In the genomic region with DNA sequence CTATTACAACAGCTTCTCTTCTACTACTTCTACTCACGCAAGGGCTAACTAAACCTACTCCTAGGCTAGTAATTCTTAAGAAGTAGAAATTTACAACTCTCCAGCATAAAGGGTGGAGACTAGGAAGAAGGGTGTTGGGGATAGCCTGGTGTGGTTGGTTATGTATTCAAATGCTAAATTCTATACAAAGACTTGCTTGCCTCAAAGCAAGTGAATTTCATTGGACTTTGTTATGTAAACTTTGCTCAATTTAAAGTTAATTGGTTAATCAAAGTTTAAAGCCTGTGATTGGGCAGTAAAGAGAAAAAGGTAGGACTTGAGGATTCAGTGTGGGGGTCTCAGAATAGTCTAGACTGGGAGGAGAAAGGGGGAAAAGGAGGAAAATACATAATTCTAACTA, we compare ENCODE assay signal across 23 mouse cellular contexts.
DNase-seq lines count a peak whose midpoint lies in the region; ATAC-seq lines count a peak whose summit lies in the region.
"Had no signal": no experiment of that assay in that cellular context is flagged by ENCODE, and none has a peak within 500 bp of the region (broad histone marks: within the 10 kb centered on the region; RNA-seq: fewer than 3 reads in every experiment).

No protein-coding gene starts in this region.

- H3K27me3 ChIP-seq in midbrain, embryonic 11.5 days (ENCODE audit: control insufficient read depth, insufficient read depth, low read length), result no peaks in the 10 kb centered on the region
- no peaks in the 10 kb centered on the region for H3K27me3 ChIP-seq in midbrain, embryonic 13.5 days
- H3K27me3 ChIP-seq: embryonic facial prominence, embryonic 12.5 days; forebrain, embryonic 13.5 days; forebrain, embryonic 15.5 days; Patski had no signal

- H3K36me3 ChIP-seq in midbrain, embryonic 11.5 days (ENCODE audit: control insufficient read depth, insufficient read depth, low read length), result no peaks in the 10 kb centered on the region
- H3K36me3 ChIP-seq in midbrain, embryonic 13.5 days, result no peaks in the 10 kb centered on the region
- H3K36me3 ChIP-seq: embryonic facial prominence, embryonic 10.5 days; embryonic facial prominence, embryonic 12.5 days; forebrain, embryonic 15.5 days; G1E had no signal

- no peak overlapping the region for H3K4me3 ChIP-seq in midbrain, embryonic 11.5 days (ENCODE audit: low read depth, low read length)
- H3K4me3 ChIP-seq in midbrain, embryonic 13.5 days (replicated peaks), result no peak overlapping the region
- H3K4me3 ChIP-seq: embryonic facial prominence, embryonic 10.5 days; embryonic facial prominence, embryonic 12.5 days; forebrain, embryonic 13.5 days; forebrain, embryonic 15.5 days had no signal

- no peaks in the 10 kb centered on the region for H3K9me3 ChIP-seq in midbrain, embryonic 11.5 days (ENCODE audit: control insufficient read depth, low read length)
- no peaks in the 10 kb centered on the region for H3K9me3 ChIP-seq in midbrain, embryonic 13.5 days
- H3K9me3 ChIP-seq: embryonic facial prominence, embryonic 10.5 days; embryonic facial prominence, embryonic 12.5 days; forebrain, embryonic 13.5 days; forebrain, embryonic 15.5 days; G1E had no signal

- H3K4me2 ChIP-seq in midbrain, embryonic 11.5 days, result no peak overlapping the region
- H3K4me2 ChIP-seq in midbrain, embryonic 13.5 days (replicated peaks), result no peak overlapping the region
- H3K4me2 ChIP-seq: embryonic facial prominence, embryonic 12.5 days; forebrain, embryonic 13.5 days; forebrain, embryonic 15.5 days had no signal

- no peak overlapping the region for H3K9ac ChIP-seq in midbrain, embryonic 11.5 days (ENCODE audit: low read length)
- no peak overlapping the region for H3K9ac ChIP-seq in midbrain, embryonic 13.5 days (replicated peaks)
- H3K9ac ChIP-seq: embryonic facial prominence, embryonic 12.5 days; forebrain, embryonic 13.5 days; forebrain, embryonic 15.5 days; forebrain, postnatal 0 days had no signal

- no peak overlapping the region for H3K27ac ChIP-seq in midbrain, embryonic 11.5 days (ENCODE audit: low read depth, low read length)
- H3K27ac ChIP-seq in midbrain, embryonic 13.5 days, result no peak overlapping the region
- H3K27ac ChIP-seq: embryonic facial prominence, embryonic 10.5 days; embryonic facial prominence, embryonic 12.5 days; forebrain, embryonic 13.5 days; forebrain, embryonic 15.5 days had no signal

- intact Hi-C loops in left cerebral cortex, postnatal 10 days (cut with DNase I), result no loop called here

- no peaks in the 10 kb centered on the region for H3K4me1 ChIP-seq in midbrain, embryonic 11.5 days (ENCODE audit: control insufficient read depth, insufficient read depth, low read length)
- H3K4me1 ChIP-seq in midbrain, embryonic 13.5 days (replicated peaks), result peaks cover 6% of the 10 kb centered on the region; the same call in 1 of the 2 replicates
- H3K4me1 ChIP-seq: embryonic facial prominence, embryonic 10.5 days; embryonic facial prominence, embryonic 12.5 days; forebrain, embryonic 15.5 days had no signal

- 89% methylated on average over 1 of the region's 1 CpGs for WGBS in midbrain, embryonic 11.5 days
- 97% methylated on average over 1 of the region's 1 CpGs for WGBS in midbrain, embryonic 13.5 days

- DNase-seq in midbrain, embryonic 11.5 days (ENCODE audit: low spot score, missing footprints), result peak; percentile 8
- DNase-seq in ES-CJ7 (ENCODE audit: low read depth, low spot score) (peak; percentile 87), R1 (ENCODE audit: low read depth, low spot score) (peak; percentile 87), ZHBTc4 (ENCODE audit: low read depth, low spot score) (peak; percentile 79)
- no peak for DNase-seq in left cerebral cortex, postnatal 10 days (ENCODE audit: extremely low spot score in 1 of 2, low spot score in 2 of 2)
- DNase-seq in kidney, postnatal 4 days, result no peak
- DNase-seq in left cerebral cortex, adult 18-20 months (ENCODE audit: low spot score in 2 of 2), result no peak
- DNase-seq: adrenal gland, adult 2 months; adrenal gland, postnatal 10 days; adrenal gland, postnatal 25 days; cerebellum, adult 11-12 months; cerebellum, adult 2 months; cerebellum, adult 9-10 months; cerebellum, postnatal 10 days; cerebellum, postnatal 25 days; forebrain, postnatal 0 days had no signal

- ATAC-seq in midbrain, embryonic 11.5 days (ENCODE audit: low FRiP score), result no peak
- no peak for ATAC-seq in midbrain, embryonic 13.5 days
- ATAC-seq: forebrain, embryonic 13.5 days; forebrain, embryonic 15.5 days; forebrain, postnatal 0 days; Patski had no signal

Comparison
In these comparisons a context has a peak if more than half of its experiments do, and no peak if none do; other contexts are left out.
1. DNase-seq: peak in midbrain, embryonic 11.5 days (single experiment), ES-CJ7 (single experiment), R1 (single experiment) and ZHBTc4 (single experiment); none in left cerebral cortex, postnatal 10 days (0 of 2), kidney, postnatal 4 days (0 of 2) and left cerebral cortex, adult 18-20 months (0 of 2).